Mouse (Mus musculus) CH12.LX (cell line): ENCODE measurements at regions not wholly inside any gene's neighbourhood (a gene's known extent, or its start where the extent isn't known, plus 50 kb on each side); places are given as distances from the start of the nearest gene placed in this dataset.

Experiments
- DNase-seq: peaks from one replicate; pipeline ENCODE4 v3.0.0-alpha.2; 2013; ENCODE audit errors: extremely low read depth
- H3K27ac ChIP-seq: 2 replicates; pipeline ENCODE4 v1.5.1; 2012; ENCODE audit warnings: low read depth, mild to moderate bottlenecking, control low read depth, moderate library complexity; ENCODE audit not compliant: insufficient read depth
- H3K27me3 ChIP-seq: replicated peaks from 2 replicates; pipeline ENCODE3; 2012; ENCODE audit warnings: inconsistent platforms
- H3K36me3 ChIP-seq, 2 experiments: replicated peaks in 1 of 2; 2 replicates each; pipeline versions ENCODE3 to v1.6.1; 2012; ENCODE audit warnings: inconsistent platforms in 1 of 2, low read length in 1 of 2, mild to moderate bottlenecking in 1 of 2, mixed read lengths in 1 of 2, moderate library complexity in 1 of 2; ENCODE audit not compliant: control insufficient read depth in 1 of 2, insufficient read depth in 1 of 2
- H3K4me1 ChIP-seq, 2 experiments: 2 replicates each; pipeline ENCODE4 v1.6.1; 2012; ENCODE audit warnings: inconsistent platforms in 1 of 2, moderate library complexity in 1 of 2; ENCODE audit not compliant: insufficient read depth in 2 of 2, control insufficient read depth in 1 of 2
- H3K4me2 ChIP-seq: 2 replicates; pipeline ENCODE4 v1.6.1; 2012; ENCODE audit warnings: low read depth, mild to moderate bottlenecking, control low read depth; ENCODE audit not compliant: poor library complexity, insufficient read depth, severe bottlenecking
- H3K4me3 ChIP-seq, 3 experiments: fragments of 150-350 bp in 1 of 3; sonication (generic) in 1 of 3; replicated peaks in 1 of 3; 2 replicates each; pipeline versions ENCODE3 to v1.5.1; 2011 to 2012; ENCODE audit warnings: low read depth in 2 of 3, low read length in 2 of 3, mild to moderate bottlenecking in 2 of 3, moderate library complexity in 2 of 3, control low read depth in 1 of 3, improper control_type of control experiment in 1 of 3, inconsistent platforms in 1 of 3, mixed read lengths in 1 of 3; ENCODE audit not compliant: poor library complexity in 1 of 3
- H3K79me2 ChIP-seq: replicated peaks from 2 replicates; pipeline ENCODE4 v1.6.1; 2012; ENCODE audit warnings: mild to moderate bottlenecking, moderate library complexity; ENCODE audit not compliant: control insufficient read depth, poor library complexity, insufficient read depth, severe bottlenecking; ENCODE audit errors: extremely low read depth
- H3K9ac ChIP-seq: 2 replicates; pipeline ENCODE4 v1.6.1; 2012; ENCODE audit warnings: low read depth, mild to moderate bottlenecking, control low read depth, moderate library complexity; ENCODE audit not compliant: insufficient read depth
- H3K9me3 ChIP-seq: replicated peaks from 2 replicates; pipeline ENCODE3; 2012; ENCODE audit warnings: low read length, inconsistent platforms, mixed read lengths
- BHLHE40 ChIP-seq: IDR thresholded peaks from 2 replicates; pipeline ENCODE4 v1.6.1; 2011; ENCODE audit warnings: mild to moderate bottlenecking, low read depth, low read length, improper control_type of control experiment
- EP300 ChIP-seq: IDR thresholded peaks from 2 replicates; pipeline ENCODE4 v1.6.1; 2011; ENCODE audit warnings: low read length, improper control_type of control experiment
- ETS1 ChIP-seq: conservative IDR thresholded peaks from 2 replicates; pipeline ENCODE4 v1.6.1; 2012; ENCODE audit warnings: low read depth, mild to moderate bottlenecking, inconsistent platforms, low read length, improper control_type of control experiment, moderate library complexity
- GABPA ChIP-seq: IDR thresholded peaks from 2 replicates; pipeline ENCODE4 v1.6.1; 2012; ENCODE audit warnings: low read depth, low read length, improper control_type of control experiment, inconsistent platforms; ENCODE audit not compliant: insufficient replicate concordance
- HCFC1 ChIP-seq: IDR thresholded peaks from 2 replicates; pipeline ENCODE4 v1.6.1; 2012; ENCODE audit warnings: low read depth, mild to moderate bottlenecking, inconsistent platforms, low read length, improper control_type of control experiment
- IRF4 ChIP-seq: IDR thresholded peaks from 2 replicates; pipeline ENCODE4 v1.6.1; 2014; ENCODE audit warnings: low read depth, mild to moderate bottlenecking, inconsistent platforms, low read length, improper control_type of control experiment
- JUN ChIP-seq: IDR thresholded peaks from 2 replicates; pipeline ENCODE4 v1.6.1; 2011; ENCODE audit warnings: low read depth, mild to moderate bottlenecking, low read length, improper control_type of control experiment, moderate library complexity; ENCODE audit not compliant: insufficient read depth
- JUND ChIP-seq: conservative IDR thresholded peaks from 2 replicates; pipeline ENCODE4 v1.6.1; 2011; ENCODE audit warnings: low read depth, low read length, improper control_type of control experiment
- MAFK ChIP-seq: IDR thresholded peaks from 2 replicates; pipeline ENCODE4 v1.6.1; 2011; ENCODE audit warnings: low read length, improper control_type of control experiment; ENCODE audit not compliant: insufficient replicate concordance
- MAX ChIP-seq: IDR thresholded peaks from 2 replicates; pipeline ENCODE4 v1.6.1; 2011; ENCODE audit warnings: low read length, improper control_type of control experiment
- NELFE ChIP-seq: IDR thresholded peaks from 2 replicates; pipeline ENCODE4 v1.6.1; 2011; ENCODE audit warnings: low read depth, low read length, improper control_type of control experiment
- RCOR1 ChIP-seq: conservative IDR thresholded peaks from 2 replicates; pipeline ENCODE4 v1.6.1; 2012; ENCODE audit warnings: low read depth, mild to moderate bottlenecking, inconsistent platforms, low read length, improper control_type of control experiment
- UBTF ChIP-seq: IDR thresholded peaks from 2 replicates; pipeline ENCODE4 v1.6.1; 2012; ENCODE audit warnings: low read depth, mild to moderate bottlenecking, inconsistent platforms, low read length, improper control_type of control experiment, moderate library complexity
- USF2 ChIP-seq: conservative IDR thresholded peaks from 2 replicates; pipeline ENCODE4 v1.6.1; 2011; ENCODE audit warnings: low read depth, low read length, improper control_type of control experiment
- ZC3H11A ChIP-seq: IDR thresholded peaks from 2 replicates; pipeline ENCODE4 v1.6.1; 2012; ENCODE audit warnings: low read depth, mild to moderate bottlenecking, inconsistent platforms, low read length, improper control_type of control experiment
- dilution Hi-C: fragments of 300-500 bp; cut with MboI; formaldehyde crosslinking; loops from 2 replicates; pipeline ENCODE4 v1.14.3; 2020; ENCODE audit warnings: low sequenced_read_pairs; ENCODE audit not compliant: extremely low pct_unique_long_range_greater_than_20kb, extremely low pct_ligation_motif_present
- in situ Hi-C: fragments of 300-500 bp; cut with MboI; formaldehyde crosslinking; loops from 3 replicates; pipeline ENCODE4 v1.14.3; 2019; ENCODE audit warnings: low sequenced_read_pairs, low pct_ligation_motif_present, low pct_unique_long_range_greater_than_20kb, mixed read lengths

- dilution Hi-C loops (no loop called here), in situ Hi-C loops (no loop called here)
- Histone ChIP-seq H3K4me3 (no peak overlapping the region), H3K36me3 (no peaks in the 10 kb centered on the region), H3K9ac (no peak overlapping the region), H3K79me2 (no peaks in the 10 kb centered on the region), H3K4me2 (no peak overlapping the region), H3K4me1 (no peaks in the 10 kb centered on the region), H3K9me3 (no peaks in the 10 kb centered on the region), H3K27me3 (no peaks in the 10 kb centered on the region), H3K27ac (no peak overlapping the region)
- DNase-seq, result no peak
- no peak for TF ChIP-seq USF2
- no peak for TF ChIP-seq HCFC1
- TF ChIP-seq MAX, result no peak
- no peak for TF ChIP-seq JUND
- no peak for TF ChIP-seq ZC3H11A
- TF ChIP-seq GABPA, result no peak
- no peak for TF ChIP-seq UBTF
- no peak for TF ChIP-seq NELFE
- no peak for TF ChIP-seq RCOR1
Measured at GRCm38 (mm10) chr3:117107378-117107777, 138.6 kb upstream of the Palmd start.

- DNase-seq, result peak; percentile 14
- Histone ChIP-seq H3K27ac (no peak overlapping the region), H3K27me3 (no peaks in the 10 kb centered on the region), H3K4me1 (peaks cover 5% of the 10 kb centered on the region in 2 experiments; a peak in 2 of 4 replicates), H3K4me3 (no peak overlapping the region), H3K36me3 (no peaks in the 10 kb centered on the region), H3K79me2 (no peaks in the 10 kb centered on the region), H3K9ac (no peak overlapping the region), H3K4me2 (no peak overlapping the region), H3K9me3 (no peaks in the 10 kb centered on the region)
- dilution Hi-C loops, result no loop called here
- in situ Hi-C loops, result no loop called here
- peak; percentile 61; the same call in 1 of the 2 replicates for TF ChIP-seq JUN
- TF ChIP-seq ETS1, result no peak
- no peak for TF ChIP-seq MAFK
- TF ChIP-seq IRF4, result peak; percentile 84
- peak; percentile 75 for TF ChIP-seq BHLHE40
- 0 out of 2 replicates have a peak, but pooled peaks have one; percentile 44 for TF ChIP-seq MAX
- peak; percentile 30; the same call in 1 of the 2 replicates for TF ChIP-seq EP300
- TF ChIP-seq JUND, result peak; percentile 90
Measured at GRCm38 (mm10) chr3:117087646-117088045, 118.9 kb upstream of the Palmd start.
